Mouse (Mus musculus): Measurements from ENCODE around the gene Anxa6. TPM values are rescaled to one million over a fixed set of nuclear protein-coding genes. Genes with fewer than 3 reads are reported as not detected.

Gene Anxa6
- polyA plus RNA-seq, 1 experiment from 2014 or later = 121 TPM

- ATAC-seq (ENCODE audit: low FRiP score) = no peak
- Histone ChIP-seq H3K36me3 (peaks cover 43% of the 10 kb centered on the region), H3K9ac (no peak overlapping the region; the same call in 1 of the 2 replicates), H3K9me3 (replicated peaks) (no peaks in the 10 kb centered on the region), H3K27me3 (no peaks in the 10 kb centered on the region), H3K4me3 (no peak overlapping the region), H3K27ac (no peak overlapping the region), H3K4me2 (replicated peaks) (no peak overlapping the region), H3K4me1 (no peaks in the 10 kb centered on the region)
- WGBS = 66% methylated on average over 7 of the region's 7 CpGs
Observed at GRCm38 (mm10) chr11:54930318-54930979, 102.8 kb downstream of the Anxa6 start.

DNA sequence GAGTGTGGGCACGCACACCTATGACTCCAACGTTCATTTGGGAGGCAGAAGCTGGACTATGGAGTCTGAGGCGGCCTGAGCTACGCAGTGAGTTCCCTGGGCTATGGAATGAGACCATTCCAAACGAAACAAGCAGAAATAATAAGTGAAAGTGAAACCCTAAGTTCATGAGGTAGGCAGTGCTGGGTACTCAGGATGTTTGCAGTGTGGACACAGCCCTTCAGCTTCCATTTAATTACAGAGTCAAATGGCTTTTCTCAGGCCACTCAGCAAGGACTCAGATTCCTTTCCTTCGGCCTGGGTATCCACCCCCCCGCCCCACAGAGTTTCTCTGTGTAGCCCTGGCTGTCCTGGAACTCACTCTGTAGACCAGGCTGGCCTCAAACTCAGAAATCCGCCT lies 103.5 kb downstream of the Anxa6 start:
- Histone ChIP-seq H3K27ac (no peak overlapping the region), H3K4me1 (no peaks in the 10 kb centered on the region), H3K9ac (no peak overlapping the region), H3K4me2 (replicated peaks) (no peak overlapping the region), H3K27me3 (no peaks in the 10 kb centered on the region), H3K4me3 (no peak overlapping the region), H3K9me3 (replicated peaks) (no peaks in the 10 kb centered on the region), H3K36me3 (peaks cover 43% of the 10 kb centered on the region)
- whole genome bisulfite sequencing = 86% methylated on average over 8 of the region's 8 CpGs
- no peak for ATAC-seq (ENCODE audit: low FRiP score)

DNA sequence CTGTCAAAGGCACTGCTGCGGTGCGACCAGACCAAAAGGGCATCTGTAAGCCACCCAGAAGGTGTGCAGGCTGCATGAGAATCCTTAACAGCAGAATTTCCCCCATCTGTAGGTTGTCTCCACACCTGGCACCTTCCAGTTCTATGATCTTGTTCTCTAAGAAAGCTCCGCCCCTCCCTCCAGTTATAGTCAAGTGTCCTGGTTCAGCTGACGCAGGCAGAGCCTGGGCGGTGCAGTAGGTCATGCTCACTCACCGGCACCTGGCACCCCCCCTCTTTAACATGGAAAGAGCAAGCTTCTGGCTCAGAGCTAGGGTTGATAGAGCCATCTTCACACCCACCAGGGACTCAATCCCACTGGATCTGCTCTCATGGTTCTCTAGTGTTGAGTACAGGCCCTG lies 104.0 kb downstream of the Anxa6 start:
- Histone ChIP-seq H3K4me2 (replicated peaks) (no peak overlapping the region), H3K27ac (no peak overlapping the region), H3K9me3 (replicated peaks) (no peaks in the 10 kb centered on the region), H3K9ac (no peak overlapping the region), H3K36me3 (peaks cover 46% of the 10 kb centered on the region), H3K4me1 (no peaks in the 10 kb centered on the region), H3K27me3 (no peaks in the 10 kb centered on the region), H3K4me3 (no peak overlapping the region)
- ATAC-seq (ENCODE audit: low FRiP score) = no peak
- 96% methylated on average over 6 of the region's 6 CpGs for WGBS

Other genes with a start within 250 kb of the Anxa6 start
- gene Cdc42se2, start 245.8 kb downstream of the Anxa6 start, polyA plus RNA-seq (2016; fragmentation: Nextera tagmentation; extraction: Ambion mirVana) = 198 and 205 TPM in 2 replicates
- gene Lyrm7, start 172.5 kb downstream of the Anxa6 start, polyA plus RNA-seq (2016; fragmentation: Nextera tagmentation; extraction: Ambion mirVana) = 5.5 and 10.8 TPM in 2 replicates
- 642 and 656 TPM in 2 replicates for gene Hint1, start 167.1 kb downstream of the Anxa6 start, polyA plus RNA-seq (2016; fragmentation: Nextera tagmentation; extraction: Ambion mirVana)
- gene Gpx3, start 131.0 kb downstream of the Anxa6 start, polyA plus RNA-seq (2016; fragmentation: Nextera tagmentation; extraction: Ambion mirVana) = 67.5 and 68.6 TPM in 2 replicates
- gene Tnip1, start 70.5 kb downstream of the Anxa6 start, polyA plus RNA-seq (2016; fragmentation: Nextera tagmentation; extraction: Ambion mirVana) = 19.0 and 20.8 TPM in 2 replicates
- 0.49 and 0.60 TPM in 2 replicates for gene Ccdc69, start 44.7 kb upstream of the Anxa6 start, polyA plus RNA-seq (2016; fragmentation: Nextera tagmentation; extraction: Ambion mirVana)
- 15.4 and 15.5 TPM in 2 replicates for gene Gm2a, start 64.7 kb upstream of the Anxa6 start, polyA plus RNA-seq (2016; fragmentation: Nextera tagmentation; extraction: Ambion mirVana)
- gene Slc36a3, start 118.3 kb upstream of the Anxa6 start, polyA plus RNA-seq (2016; fragmentation: Nextera tagmentation; extraction: Ambion mirVana) = not detected in 2 replicates
- gene Slc36a2, start 151.6 kb upstream of the Anxa6 start, polyA plus RNA-seq (2016; fragmentation: Nextera tagmentation; extraction: Ambion mirVana) = 0.40 and 0.52 TPM in 2 replicates
- 1.5 and 2.3 TPM in 2 replicates for gene Slc36a1, start 170.9 kb upstream of the Anxa6 start, polyA plus RNA-seq (2016; fragmentation: Nextera tagmentation; extraction: Ambion mirVana)

Data from hindbrain, embryonic 12.5 days (tissue).